Mouse (Mus musculus): ENCODE results near the gene Fam107b. TPM values are rescaled to one million over a fixed set of nuclear protein-coding genes. Genes with fewer than 3 reads are reported as not detected.

Gene Fam107b
- polyA plus RNA-seq (2012; ENCODE audit: insufficient read depth, insufficient read length, missing spikeins), result 18.7 and 31.0 TPM in 2 replicates

DNA sequence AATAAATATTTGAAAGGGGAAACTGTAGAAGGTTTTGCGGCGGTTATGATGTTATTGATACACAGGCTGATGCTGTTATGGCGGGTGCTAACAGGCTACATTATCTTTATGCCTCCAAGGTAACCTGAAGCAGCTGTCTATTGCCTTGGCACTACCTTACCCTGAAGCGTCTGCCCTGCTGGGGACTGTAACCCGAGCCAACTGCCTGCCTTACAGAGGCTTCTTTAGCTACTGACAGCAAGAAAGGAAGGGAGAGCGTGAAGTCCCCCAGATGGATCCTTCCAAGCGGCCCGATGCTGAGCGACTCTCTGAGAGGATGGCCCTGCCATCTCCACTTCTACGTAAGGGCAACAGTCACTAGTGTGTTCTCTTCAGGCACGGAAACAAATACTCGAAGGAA is at the start of gene Fam107b:
TSS of gene Fam107b (plus strand) at position 303 of the 400 bp plus-strand sequence.
- Histone ChIP-seq H3K4me3 (ENCODE audit: insufficient read depth, low read depth, low read length) (no peak within 1 kb of the TSS), H3K27ac (replicated peaks; ENCODE audit: low read depth, low read length) (no peak within 1 kb of the TSS), H3K4me1 (ENCODE audit: control insufficient read depth, insufficient read depth, insufficient read length, low read length) (no peaks in the 10 kb centered on the region)

DNA sequence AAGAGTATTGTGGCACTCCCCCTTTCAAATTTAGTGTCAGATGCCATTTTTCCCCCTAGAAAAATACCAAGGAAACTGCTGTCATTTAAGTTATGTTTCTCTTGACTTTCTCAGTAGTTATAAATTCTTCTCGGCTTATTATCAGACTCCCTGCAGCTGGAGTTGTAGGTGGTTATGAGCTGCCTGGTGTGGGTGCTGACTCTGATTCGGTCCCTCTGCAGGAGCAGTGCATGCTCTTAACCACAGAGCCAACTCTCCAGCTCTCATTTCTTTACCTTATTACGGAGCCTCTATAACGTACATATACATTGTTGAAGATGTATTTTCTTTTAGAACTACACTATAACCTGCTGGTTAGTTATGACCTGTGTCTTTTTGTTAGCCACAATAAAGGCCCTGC is 47.7 kb upstream of the Fam107b start:
- H3K4me1 ChIP-seq (ENCODE audit: control insufficient read depth, insufficient read depth, insufficient read length, low read length), result no peaks in the 10 kb centered on the region
- H3K4me3 ChIP-seq (ENCODE audit: insufficient read depth, low read depth, low read length), result no peak overlapping the region
- H3K27ac ChIP-seq (replicated peaks; ENCODE audit: low read depth, low read length), result no peak overlapping the region

GRCm38 (mm10) chr2:3526288-3526687 is 44.0 kb upstream of the Fam107b start:
- no peak overlapping the region for H3K4me3 ChIP-seq (ENCODE audit: insufficient read depth, low read depth, low read length)
- H3K4me1 ChIP-seq (ENCODE audit: control insufficient read depth, insufficient read depth, insufficient read length, low read length), result no peaks in the 10 kb centered on the region
- H3K27ac ChIP-seq (replicated peaks; ENCODE audit: low read depth, low read length), result no peak overlapping the region

DNA sequence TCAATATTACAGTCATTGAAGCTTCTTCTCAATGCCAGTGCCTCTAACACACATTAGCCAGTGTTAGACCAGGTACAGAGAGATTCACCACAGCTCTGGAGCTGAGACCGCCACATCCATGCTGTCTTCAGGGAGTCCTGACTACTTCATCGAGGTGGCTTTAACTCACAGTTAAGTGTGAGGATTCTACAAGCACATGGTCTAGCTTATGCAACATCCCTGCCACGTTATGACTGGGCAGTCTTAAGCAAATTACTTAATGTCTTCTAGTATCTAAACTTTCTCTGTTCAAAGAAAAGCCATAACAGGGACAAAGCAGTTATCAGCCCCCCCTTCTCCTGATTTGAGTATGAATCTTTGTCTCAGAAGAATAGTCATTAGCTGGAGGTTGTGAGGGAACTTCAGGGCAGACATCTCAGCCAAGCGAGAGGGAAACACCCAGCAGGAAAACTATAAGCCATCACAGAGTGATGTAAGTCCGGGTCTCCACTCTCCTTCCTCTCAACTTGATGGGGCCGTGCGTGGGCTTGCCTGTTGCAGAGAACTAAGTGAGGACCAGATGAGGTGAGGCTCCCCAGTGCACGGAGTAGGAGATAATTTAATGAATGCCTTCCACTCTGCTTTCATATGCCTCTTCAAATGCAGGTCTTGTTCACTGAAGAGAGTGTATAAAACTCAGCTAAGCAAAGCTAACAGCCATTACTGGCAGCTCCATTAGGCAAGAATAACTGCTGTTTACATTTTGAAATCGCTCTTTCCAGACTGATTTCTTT is 28.8 kb upstream of the Fam107b start:
- Histone ChIP-seq H3K27ac (replicated peaks; ENCODE audit: low read depth, low read length) (no peak overlapping the region), H3K4me1 (ENCODE audit: control insufficient read depth, insufficient read depth, insufficient read length, low read length) (no peaks in the 10 kb centered on the region), H3K4me3 (ENCODE audit: insufficient read depth, low read depth, low read length) (no peak overlapping the region)

DNA sequence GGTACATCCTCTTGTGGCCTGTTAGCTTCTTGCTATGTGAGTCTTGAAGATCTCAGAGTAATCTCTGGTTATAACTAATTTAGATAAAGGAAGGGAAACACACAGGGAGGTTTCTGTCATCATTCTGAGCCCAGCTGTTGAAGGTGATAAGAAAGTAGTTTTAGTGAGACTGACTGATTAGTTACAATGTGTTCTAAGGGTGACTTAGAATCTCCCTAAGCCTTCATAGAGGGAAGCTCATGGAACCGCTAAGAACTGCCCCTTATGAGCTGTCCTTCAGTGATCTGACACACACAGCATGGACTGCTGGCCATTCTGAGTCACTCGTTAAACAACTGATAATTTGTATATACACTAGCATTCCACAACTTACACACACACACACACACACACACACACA is 24.2 kb upstream of the Fam107b start:
- H3K4me3 ChIP-seq (ENCODE audit: insufficient read depth, low read depth, low read length), result no peak overlapping the region
- no peak overlapping the region for H3K27ac ChIP-seq (replicated peaks; ENCODE audit: low read depth, low read length)
- H3K4me1 ChIP-seq (ENCODE audit: control insufficient read depth, insufficient read depth, insufficient read length, low read length), result no peaks in the 10 kb centered on the region

- Histone ChIP-seq H3K4me3 (ENCODE audit: insufficient read depth, low read depth, low read length) (no peak overlapping the region), H3K27ac (replicated peaks; ENCODE audit: low read depth, low read length) (no peak overlapping the region), H3K4me1 (ENCODE audit: control insufficient read depth, insufficient read depth, insufficient read length, low read length) (no peaks in the 10 kb centered on the region)
Observed at GRCm38 (mm10) chr2:3546588-3546987, 23.7 kb upstream of the Fam107b start.

DNA sequence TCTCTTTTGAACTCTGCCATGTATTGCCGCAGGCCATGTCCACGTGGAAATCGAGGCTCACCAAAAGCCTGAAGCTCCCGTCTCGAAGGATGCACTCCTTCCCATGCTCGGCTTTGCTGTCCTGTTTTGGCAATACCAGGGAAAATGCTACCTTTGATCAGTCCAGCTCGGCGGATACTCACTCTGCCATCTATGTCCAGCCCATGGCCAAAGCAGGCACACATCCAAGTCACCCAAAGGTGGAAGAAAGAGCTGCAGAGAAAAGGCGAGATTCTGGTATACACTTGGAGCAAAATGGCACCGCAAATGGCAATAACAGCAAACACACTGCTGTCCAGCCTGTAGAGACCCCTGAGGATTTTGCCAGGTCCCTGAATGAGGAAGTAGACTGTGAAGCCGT is 318 bp downstream of the Fam107b start:
- Histone ChIP-seq H3K4me1 (ENCODE audit: control insufficient read depth, insufficient read depth, insufficient read length, low read length) (no peaks in the 10 kb centered on the region), H3K4me3 (ENCODE audit: insufficient read depth, low read depth, low read length) (no peak overlapping the region), H3K27ac (replicated peaks; ENCODE audit: low read depth, low read length) (no peak overlapping the region)

- Histone ChIP-seq H3K4me1 (ENCODE audit: control insufficient read depth, insufficient read depth, insufficient read length, low read length) (no peaks in the 10 kb centered on the region), H3K27ac (replicated peaks; ENCODE audit: low read depth, low read length) (no peak overlapping the region), H3K4me3 (ENCODE audit: insufficient read depth, low read depth, low read length) (no peak overlapping the region)
Observed at GRCm38 (mm10) chr2:3573883-3574282, 3.6 kb downstream of the Fam107b start.

GRCm38 (mm10) chr2:3575140-3575539 is 4.9 kb downstream of the Fam107b start:
- H3K4me3 ChIP-seq (ENCODE audit: insufficient read depth, low read depth, low read length), result no peak overlapping the region

GRCm38 (mm10) chr2:3576346-3576745 is 6.1 kb downstream of the Fam107b start:
- H3K4me1 ChIP-seq (ENCODE audit: control insufficient read depth, insufficient read depth, insufficient read length, low read length), result no peaks in the 10 kb centered on the region
- no peak overlapping the region for H3K27ac ChIP-seq (replicated peaks; ENCODE audit: low read depth, low read length)
- no peak overlapping the region for H3K4me3 ChIP-seq (ENCODE audit: insufficient read depth, low read depth, low read length)

More at GRCm38 (mm10) chr2:3575140-3575539, 4.9 kb downstream of the Fam107b start:
- H3K4me1 ChIP-seq (ENCODE audit: control insufficient read depth, insufficient read depth, insufficient read length, low read length), result no peaks in the 10 kb centered on the region
- no peak overlapping the region for H3K27ac ChIP-seq (replicated peaks; ENCODE audit: low read depth, low read length)

- H3K27ac ChIP-seq (replicated peaks; ENCODE audit: low read depth, low read length), result no peak overlapping the region
- no peak overlapping the region for H3K4me3 ChIP-seq (ENCODE audit: insufficient read depth, low read depth, low read length)
- no peaks in the 10 kb centered on the region for H3K4me1 ChIP-seq (ENCODE audit: control insufficient read depth, insufficient read depth, insufficient read length, low read length)
Observed at GRCm38 (mm10) chr2:3577216-3577615, 6.9 kb downstream of the Fam107b start.

- no peaks in the 10 kb centered on the region for H3K4me1 ChIP-seq (ENCODE audit: control insufficient read depth, insufficient read depth, insufficient read length, low read length)
- H3K4me3 ChIP-seq (ENCODE audit: insufficient read depth, low read depth, low read length), result no peak overlapping the region
- H3K27ac ChIP-seq (replicated peaks; ENCODE audit: low read depth, low read length), result no peak overlapping the region
Observed at GRCm38 (mm10) chr2:3578180-3578902, 8.1 kb downstream of the Fam107b start.

- no peak overlapping the region for H3K27ac ChIP-seq (replicated peaks; ENCODE audit: low read depth, low read length)
- no peaks in the 10 kb centered on the region for H3K4me1 ChIP-seq (ENCODE audit: control insufficient read depth, insufficient read depth, insufficient read length, low read length)
- no peak overlapping the region for H3K4me3 ChIP-seq (ENCODE audit: insufficient read depth, low read depth, low read length)
Observed at GRCm38 (mm10) chr2:3579316-3579902, 9.1 kb downstream of the Fam107b start.

GRCm38 (mm10) chr2:3582830-3583229 is 12.5 kb downstream of the Fam107b start:
- H3K4me1 ChIP-seq (ENCODE audit: control insufficient read depth, insufficient read depth, insufficient read length, low read length), result no peaks in the 10 kb centered on the region
- no peak overlapping the region for H3K27ac ChIP-seq (replicated peaks; ENCODE audit: low read depth, low read length)
- no peak overlapping the region for H3K4me3 ChIP-seq (ENCODE audit: insufficient read depth, low read depth, low read length)

DNA sequence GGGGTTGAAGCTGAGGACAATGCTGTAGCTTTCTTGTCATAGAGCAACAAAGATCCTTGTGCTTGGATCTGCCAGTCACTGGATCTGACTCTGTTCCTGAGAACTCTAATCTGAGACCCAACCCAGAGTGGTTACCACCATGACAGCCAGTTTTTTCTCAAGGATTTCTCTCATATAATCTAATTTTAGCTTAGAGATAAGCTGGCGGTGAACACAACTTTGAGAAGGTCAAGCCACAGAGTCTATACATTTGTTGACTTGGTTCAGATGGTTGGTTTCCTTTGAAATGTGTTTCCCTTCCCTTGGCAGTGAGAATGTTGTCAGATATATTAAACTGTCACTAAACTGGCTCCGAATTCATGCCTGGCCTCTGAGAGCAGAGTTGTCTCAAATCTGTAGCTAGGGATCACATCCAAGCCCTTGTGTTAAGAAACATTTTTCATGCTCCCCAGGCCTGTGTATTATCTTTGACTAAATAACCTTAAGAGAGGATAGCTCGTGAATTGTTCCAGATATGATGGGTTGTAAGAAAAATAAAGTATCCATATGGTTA is 15.0 kb downstream of the Fam107b start:
- Histone ChIP-seq H3K27ac (replicated peaks; ENCODE audit: low read depth, low read length) (no peak overlapping the region), H3K4me3 (ENCODE audit: insufficient read depth, low read depth, low read length) (no peak overlapping the region), H3K4me1 (ENCODE audit: control insufficient read depth, insufficient read depth, insufficient read length, low read length) (no peaks in the 10 kb centered on the region)

All from brown adipose tissue, adult 24 weeks (tissue).